Mouse (Mus musculus) liver, postnatal 0 days (tissue): Measurements from ENCODE around the gene Eef1akmt4.

Source experiments
- CTCF ChIP-seq: sonication (generic); IDR thresholded peaks from 2 replicates; pipeline ENCODE4 v1.5.1; 2016; ENCODE audit warnings: antibody characterized with exemption, low read depth
- EP300 ChIP-seq: IDR thresholded peaks from 2 replicates; pipeline ENCODE4 v1.6.1; 2016; ENCODE audit warnings: antibody characterized with exemption, low read depth, mild to moderate bottlenecking

- TF ChIP-seq EP300 (no peak), CTCF (no peak)
Observed at GRCm38 (mm10) chr16:20589939-20590679, 21.3 kb upstream of the Eef1akmt4 start.
